Mouse (Mus musculus) forebrain, postnatal 0 days (tissue): ENCODE measurements around the gene Tmem40. TPM values are rescaled to one million over a fixed set of nuclear protein-coding genes. Genes with fewer than 3 reads are reported as not detected.
A peak's percentile ranks its signal among the peaks of the same experiment; 100 is the strongest.

ENCODE experiments used
- ATAC-seq: fragments of 200-750 bp; cut with Nextera tagmentation; 2 replicates; pipeline ENCODE4 v1.8.0; 2017; ENCODE audit warnings: mild to moderate bottlenecking, moderate library complexity
- DNase-seq: peaks from one replicate; pipeline ENCODE4 v3.0.0-alpha.2; 2015
- H3K27ac ChIP-seq: fragments of 300-500 bp; sonication (generic); 2 replicates; pipeline ENCODE4 v1.5.1; 2014; ENCODE audit warnings: low read depth, mild to moderate bottlenecking, antibody characterized with exemption, low read length, moderate library complexity, mixed read lengths
- H3K27me3 ChIP-seq: fragments of 300-500 bp; sonication (generic); 2 replicates; pipeline ENCODE4 v1.6.1; 2014; ENCODE audit warnings: mild to moderate bottlenecking, low read length, mixed read lengths; ENCODE audit not compliant: insufficient read depth
- H3K36me3 ChIP-seq: fragments of 300-500 bp; sonication (generic); 2 replicates; pipeline ENCODE4 v1.6.1; 2014; ENCODE audit warnings: mild to moderate bottlenecking, moderate library complexity; ENCODE audit not compliant: insufficient read depth
- H3K4me1 ChIP-seq: fragments of 300-500 bp; sonication (generic); 2 replicates; pipeline ENCODE4 v1.6.1; 2014; ENCODE audit warnings: antibody characterized with exemption; ENCODE audit not compliant: insufficient read depth
- H3K4me2 ChIP-seq: fragments of 300-500 bp; sonication (generic); 2 replicates; pipeline ENCODE4 v1.6.1; 2014; ENCODE audit warnings: low read depth, mild to moderate bottlenecking, moderate library complexity
- H3K4me3 ChIP-seq: fragments of 300-500 bp; sonication (generic); 2 replicates; pipeline ENCODE4 v1.5.1; 2014; ENCODE audit warnings: low read depth, low read length, mixed read lengths
- H3K9ac ChIP-seq: fragments of 300-500 bp; sonication (generic); 2 replicates; pipeline ENCODE4 v1.6.1; 2014; ENCODE audit warnings: mild to moderate bottlenecking
- H3K9me3 ChIP-seq: fragments of 300-500 bp; sonication (generic); 2 replicates; pipeline ENCODE4 v1.6.1; 2016; ENCODE audit warnings: low read length
- CTCF ChIP-seq: sonication (generic); IDR thresholded peaks from 2 replicates; pipeline ENCODE4 v1.5.1; 2016; ENCODE audit warnings: antibody characterized with exemption, control low read depth, low read depth
- WGBS: fragments of 180-500 bp; shearing (Covaris S2); extraction: QIAGEN DNeasy Blood & Tissue Kit; methylation state at CpG from one replicate; pipeline ENCODE4 v1.1.7; 2014; 5-methylcytosine and 5-hydroxymethylcytosine counted together
- polyA plus RNA-seq: library from polyadenylated mRNA; unstranded; fragments of >200 nt; fragmentation: Nextera tagmentation; extraction: Ambion mirVana; gene quantifications from 2 replicates; pipeline ENCODE4 v1.2.1, GENCODE M21; 2015
- total RNA-seq: library from RNA; depleted of rRNA; stranded (reverse); fragments of >200 nt; gene quantifications from 2 replicates; pipeline ENCODE4 v1.2.3, GENCODE M21; 2014

The Tmem40 gene
- total and polyA plus RNA-seq, 2 experiments from 2014 or later: 0.38 to 1.1 TPM

DNA sequence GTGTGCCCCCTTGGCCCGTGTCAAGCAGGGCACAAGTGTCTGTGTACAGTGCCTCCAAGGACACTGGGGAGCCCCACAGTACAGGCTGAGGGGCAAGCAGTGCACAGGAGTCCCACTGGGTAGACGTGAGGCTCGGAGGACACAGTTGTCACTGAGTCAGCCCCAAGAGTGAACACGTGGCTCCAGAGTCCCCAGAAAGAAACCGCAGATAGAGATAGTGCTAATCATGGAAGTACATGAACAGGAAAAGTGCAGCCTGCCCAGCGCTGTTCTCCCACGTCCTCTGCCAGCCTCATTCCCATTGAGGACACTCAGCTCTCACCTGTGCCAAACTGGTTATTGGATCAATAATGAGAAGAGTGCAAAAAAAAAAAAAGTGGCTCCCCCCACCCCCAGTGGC is 6.7 kb downstream of the Tmem40 start:
- Histone ChIP-seq H3K4me2 (no peak overlapping the region), H3K9me3 (no peaks in the 10 kb centered on the region), H3K36me3 (no peaks in the 10 kb centered on the region), H3K9ac (no peak overlapping the region), H3K27ac (no peak overlapping the region), H3K4me1 (no peaks in the 10 kb centered on the region), H3K4me3 (no peak overlapping the region), H3K27me3 (no peaks in the 10 kb centered on the region)
- 78% methylated on average over 7 of the region's 7 CpGs for WGBS
- no peak for TF ChIP-seq CTCF
- ATAC-seq (no peak), DNase-seq (no peak)

DNA sequence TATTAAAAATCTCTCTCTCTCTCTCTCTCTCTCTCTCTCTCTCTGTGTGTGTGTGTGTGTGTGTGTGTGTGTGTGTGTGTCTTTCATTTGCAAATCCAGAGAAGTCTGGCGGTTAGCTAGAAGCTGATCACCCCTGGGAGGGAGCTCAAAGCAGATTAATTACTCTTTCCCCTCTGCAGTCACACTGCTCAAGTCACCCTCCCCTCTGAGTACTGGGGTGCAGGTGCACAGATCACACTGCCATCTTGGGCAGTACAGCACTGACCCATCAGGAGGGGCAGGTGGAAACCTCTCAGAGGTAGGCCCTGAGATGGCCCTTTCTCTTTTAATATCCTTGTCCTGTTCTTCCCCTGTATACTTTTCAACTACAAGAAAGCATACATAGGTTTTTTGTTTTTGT is 15.9 kb downstream of the Tmem40 start:
- no peak overlapping the region for H3K4me2 ChIP-seq
- no peaks in the 10 kb centered on the region for H3K27me3 ChIP-seq
- ATAC-seq: no peak
- H3K4me1 ChIP-seq: no peaks in the 10 kb centered on the region
- no peak overlapping the region for H3K9ac ChIP-seq
- no peaks in the 10 kb centered on the region for H3K36me3 ChIP-seq
- H3K4me3 ChIP-seq: no peak overlapping the region
- no peak overlapping the region for H3K27ac ChIP-seq
- TF ChIP-seq CTCF: no peak
- WGBS: 19% methylated on average over 1 of the region's 1 CpGs
- H3K9me3 ChIP-seq: no peaks in the 10 kb centered on the region
- DNase-seq: no peak

DNA sequence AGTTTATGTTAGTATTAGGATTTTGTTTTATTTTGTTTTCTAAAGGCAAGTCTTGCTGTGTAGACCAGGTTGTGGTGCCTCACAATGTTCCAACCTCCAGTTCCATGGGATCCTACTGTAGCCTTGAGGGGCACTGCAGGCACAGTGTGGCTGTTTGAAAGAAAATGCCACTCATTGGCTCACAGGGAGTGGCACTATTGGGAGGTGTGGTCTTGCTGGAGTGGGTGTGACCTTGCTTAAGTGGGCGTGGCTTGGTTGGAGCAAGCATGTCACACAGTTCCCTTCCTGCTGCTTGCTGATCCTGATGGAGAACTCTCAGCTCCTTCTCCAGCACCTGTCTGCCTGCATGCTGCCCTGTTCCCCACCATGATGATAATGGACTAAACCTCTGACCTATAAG is 18.6 kb downstream of the Tmem40 start:
- no peak for DNase-seq
- H3K27me3 ChIP-seq: no peaks in the 10 kb centered on the region
- no peak overlapping the region for H3K4me2 ChIP-seq
- TF ChIP-seq CTCF: no peak
- H3K9me3 ChIP-seq: no peaks in the 10 kb centered on the region
- no peak overlapping the region for H3K9ac ChIP-seq
- no peaks in the 10 kb centered on the region for H3K36me3 ChIP-seq
- WGBS: 11% methylated on average over 1 of the region's 1 CpGs
- H3K4me1 ChIP-seq: no peaks in the 10 kb centered on the region
- H3K4me3 ChIP-seq: no peak overlapping the region
- no peak overlapping the region for H3K27ac ChIP-seq
- ATAC-seq: no peak

DNA sequence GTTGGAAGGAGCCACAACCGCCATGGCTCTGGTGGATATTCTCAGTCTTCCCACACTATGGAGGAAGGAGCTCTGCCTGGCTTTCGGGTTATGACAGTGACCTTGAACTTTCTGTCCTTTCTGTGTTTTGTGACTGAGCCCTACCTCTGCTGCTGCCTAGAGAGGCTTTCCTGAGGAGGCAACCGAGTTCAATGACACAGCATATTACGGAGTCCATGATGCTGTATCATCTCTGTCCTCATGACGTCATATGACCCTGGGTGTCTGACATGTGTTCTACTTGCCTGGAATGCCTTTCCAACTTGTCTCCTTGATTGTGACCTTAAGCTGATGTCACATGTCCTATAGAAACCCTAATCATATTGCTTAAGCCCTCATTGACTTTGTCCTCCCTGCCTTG is 23.2 kb downstream of the Tmem40 start:
- H3K4me1 ChIP-seq: no peaks in the 10 kb centered on the region
- no peak for TF ChIP-seq CTCF
- H3K36me3 ChIP-seq: no peaks in the 10 kb centered on the region
- ATAC-seq: no peak
- H3K27ac ChIP-seq: no peak overlapping the region
- WGBS: 95% methylated on average over 5 of the region's 5 CpGs
- no peak overlapping the region for H3K4me2 ChIP-seq
- H3K4me3 ChIP-seq: no peak overlapping the region
- H3K9ac ChIP-seq: no peak overlapping the region
- H3K9me3 ChIP-seq: no peaks in the 10 kb centered on the region
- DNase-seq: no peak
- H3K27me3 ChIP-seq: no peaks in the 10 kb centered on the region

DNA sequence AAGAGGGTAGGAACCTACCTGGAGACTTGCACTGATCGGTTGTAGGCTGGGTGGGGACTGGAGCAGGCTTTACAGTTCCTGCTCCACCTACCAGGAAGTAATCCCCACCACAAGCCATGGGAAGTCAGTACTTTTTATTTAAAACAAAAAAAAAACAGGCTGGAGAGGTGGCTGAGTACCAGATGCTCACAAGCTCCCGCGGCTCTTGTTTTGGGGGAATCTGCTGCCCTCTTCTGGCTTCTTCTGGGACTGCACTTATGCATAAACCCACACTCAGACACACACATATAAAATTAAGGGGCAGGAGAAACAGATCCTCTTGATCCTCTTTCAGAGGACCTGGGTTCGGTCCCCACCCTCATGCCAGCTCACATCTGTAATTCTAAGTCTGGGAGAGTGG is 27.3 kb downstream of the Tmem40 start:
- ATAC-seq: no peak
- 65% methylated on average over 4 of the region's 4 CpGs for WGBS
- no peaks in the 10 kb centered on the region for H3K4me1 ChIP-seq
- no peak overlapping the region for H3K4me3 ChIP-seq
- no peaks in the 10 kb centered on the region for H3K9me3 ChIP-seq
- no peak overlapping the region for H3K27ac ChIP-seq
- H3K36me3 ChIP-seq: no peaks in the 10 kb centered on the region
- H3K9ac ChIP-seq: no peak overlapping the region
- peak; percentile 47 for DNase-seq
- H3K27me3 ChIP-seq: no peaks in the 10 kb centered on the region
- no peak overlapping the region for H3K4me2 ChIP-seq
- TF ChIP-seq CTCF: peak; percentile 52

DNA sequence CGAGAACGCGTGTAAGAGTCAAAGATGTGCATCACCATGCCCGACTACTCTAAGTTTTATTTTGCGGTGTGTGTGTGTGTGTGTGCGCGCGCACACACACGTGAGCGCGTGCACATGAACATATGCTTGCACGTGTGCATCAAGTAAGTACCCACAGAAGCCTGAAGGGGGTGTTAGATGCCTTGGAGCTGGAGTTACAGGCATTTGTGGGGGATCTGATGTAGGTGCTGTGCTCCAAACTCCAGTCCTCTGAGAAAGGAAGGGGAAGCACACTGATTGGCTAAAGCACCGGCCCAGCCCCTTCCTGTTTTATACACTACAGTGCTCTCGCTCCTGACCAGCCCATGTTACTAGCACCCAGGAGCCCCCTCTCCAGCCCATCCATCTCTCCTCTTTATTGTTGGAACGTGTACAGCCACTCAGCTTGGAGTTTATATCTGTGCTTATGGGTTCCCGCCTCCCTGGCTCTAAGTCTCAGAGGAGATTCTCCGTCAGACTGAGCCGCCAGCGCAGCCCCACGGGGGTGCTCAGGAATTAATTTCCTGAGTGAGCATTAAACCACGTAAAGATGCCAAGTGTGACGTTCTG is 29.8 kb downstream of the Tmem40 start:
- Histone ChIP-seq H3K27ac (no peak overlapping the region), H3K4me3 (no peak overlapping the region), H3K36me3 (no peaks in the 10 kb centered on the region), H3K9ac (no peak overlapping the region), H3K4me2 (no peak overlapping the region), H3K4me1 (no peaks in the 10 kb centered on the region), H3K9me3 (no peaks in the 10 kb centered on the region), H3K27me3 (no peaks in the 10 kb centered on the region)
- 77% methylated on average over 22 of the region's 22 CpGs for WGBS
- TF ChIP-seq CTCF: no peak
- no peak for DNase-seq
- ATAC-seq: no peak

DNA sequence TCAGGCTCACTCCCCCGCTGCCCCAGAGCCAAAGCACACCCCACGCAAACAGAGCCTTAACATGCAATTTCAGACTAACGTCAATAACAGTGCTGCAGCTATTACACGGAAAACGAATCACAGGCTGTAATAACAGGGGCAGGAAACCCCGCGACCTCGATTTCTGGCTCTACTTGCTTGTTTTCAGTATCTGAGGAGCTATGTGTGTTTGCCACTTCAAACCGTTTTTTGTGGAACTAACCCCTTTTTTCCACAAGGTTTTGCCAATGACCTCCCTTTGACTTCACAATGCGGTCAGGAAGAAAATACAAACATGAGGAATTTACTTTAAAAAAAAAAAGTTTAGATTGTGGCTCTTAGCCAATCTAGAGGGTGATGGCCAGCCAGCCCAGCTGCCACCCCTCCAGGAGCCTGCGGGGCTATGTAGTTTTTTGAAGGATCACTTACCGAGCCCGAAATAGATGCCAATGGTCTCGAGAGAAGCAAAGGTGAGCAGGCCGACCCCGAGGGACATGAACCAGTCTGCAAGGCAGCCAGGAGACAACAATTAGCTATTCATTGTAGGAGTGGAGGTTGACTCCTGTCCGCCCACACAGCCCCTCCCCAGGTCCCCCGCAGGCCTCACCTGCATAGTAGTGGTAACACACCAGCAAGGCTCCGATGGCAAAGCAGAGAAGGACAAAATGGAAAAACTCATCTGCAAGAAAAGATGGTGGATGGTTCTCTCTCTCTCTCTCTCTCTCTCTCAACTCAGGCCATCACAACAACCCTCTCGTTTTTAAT is 31.5 kb downstream of the Tmem40 start:
- no peak overlapping the region for H3K9ac ChIP-seq
- no peak overlapping the region for H3K27ac ChIP-seq
- H3K36me3 ChIP-seq: no peaks in the 10 kb centered on the region
- H3K9me3 ChIP-seq: no peaks in the 10 kb centered on the region
- TF ChIP-seq CTCF: no peak
- no peaks in the 10 kb centered on the region for H3K4me1 ChIP-seq
- H3K4me3 ChIP-seq: no peak overlapping the region
- 76% methylated on average over 20 of the region's 20 CpGs for WGBS
- H3K4me2 ChIP-seq: no peak overlapping the region
- no peak for DNase-seq
- no peak for ATAC-seq
- H3K27me3 ChIP-seq: no peaks in the 10 kb centered on the region
